Mouse (Mus musculus) heart, postnatal 0 days (tissue): ENCODE measurements around the gene Dohh.

ENCODE experiments used
- CTCF ChIP-seq: IDR thresholded peaks from 2 replicates; pipeline ENCODE4 v1.5.1; 2016; ENCODE audit warnings: antibody characterized with exemption, control low read depth, low read depth
- EP300 ChIP-seq: IDR thresholded peaks from 2 replicates; pipeline ENCODE4 v1.6.1; 2016; ENCODE audit warnings: antibody characterized with exemption, low read depth

DNA sequence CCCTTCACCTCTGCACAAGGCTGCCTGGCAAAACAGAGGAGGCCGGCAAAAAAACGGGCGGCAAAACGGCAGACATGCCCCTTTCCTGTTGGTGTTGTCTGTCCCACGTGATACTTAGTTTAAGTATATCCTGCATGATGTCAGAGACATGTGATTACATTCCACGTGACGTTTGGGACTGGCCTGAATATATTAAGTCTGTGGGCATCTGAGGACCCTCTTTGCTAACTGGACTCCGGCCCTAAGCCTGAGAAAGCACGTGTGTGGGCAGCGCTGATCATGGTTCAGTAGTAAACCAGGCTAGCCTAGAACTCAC is 16.9 kb downstream of the Dohh start:
- TF ChIP-seq CTCF (no peak), EP300 (no peak)
